Mouse (Mus musculus) thymus, adult 2 months (tissue): ENCODE results near the gene Fer1l4.

Source experiments
- CTCF ChIP-seq: fragments of 200-500 bp; IDR thresholded peaks from 2 replicates; pipeline ENCODE4 v1.5.1; 2012; ENCODE audit warnings: mild to moderate bottlenecking, control low read depth, low read length, moderate library complexity, borderline replicate concordance; ENCODE audit not compliant: control insufficient read depth, poor library complexity, insufficient read depth; ENCODE audit errors: extremely low read depth
- POLR2A ChIP-seq: fragments of 200-500 bp; IDR thresholded peaks from 2 replicates; pipeline ENCODE4 v1.6.1; 2012; ENCODE audit warnings: mild to moderate bottlenecking, low read length, control low read depth, moderate library complexity; ENCODE audit not compliant: control insufficient read depth, poor library complexity, insufficient read depth; ENCODE audit errors: extremely low read depth

GRCm38 (mm10) chr2:156052816-156053215 is at the start of gene Fer1l4:
- TF ChIP-seq POLR2A (no peak), CTCF (no peak)
